Mouse (Mus musculus) CD4-positive, CD25-positive, alpha-beta regulatory T cell (primary cell): ENCODE results near the gene Ash1l. TPM values are rescaled to one million over a fixed set of nuclear protein-coding genes. Genes with fewer than 3 reads are reported as not detected.

Experiments used
- polyA plus RNA-seq: library from polyadenylated mRNA; unstranded; fragments of 100-300 nt; shearing (Covaris generic); gene quantifications from one replicate; pipeline ENCODE4 v1.2.1, GENCODE M21; 2017

Gene Ash1l
- polyA plus RNA-seq, result 34.7 TPM

GRCm38 (mm10) chr3:88950576-88951326 is at the start of gene Ash1l, which contains the start of gene Dap3:
TSS of gene Ash1l (plus strand) at chr3:88950622.
TSS of gene Dap3 (minus strand) at chr3:88951181.

DNA sequence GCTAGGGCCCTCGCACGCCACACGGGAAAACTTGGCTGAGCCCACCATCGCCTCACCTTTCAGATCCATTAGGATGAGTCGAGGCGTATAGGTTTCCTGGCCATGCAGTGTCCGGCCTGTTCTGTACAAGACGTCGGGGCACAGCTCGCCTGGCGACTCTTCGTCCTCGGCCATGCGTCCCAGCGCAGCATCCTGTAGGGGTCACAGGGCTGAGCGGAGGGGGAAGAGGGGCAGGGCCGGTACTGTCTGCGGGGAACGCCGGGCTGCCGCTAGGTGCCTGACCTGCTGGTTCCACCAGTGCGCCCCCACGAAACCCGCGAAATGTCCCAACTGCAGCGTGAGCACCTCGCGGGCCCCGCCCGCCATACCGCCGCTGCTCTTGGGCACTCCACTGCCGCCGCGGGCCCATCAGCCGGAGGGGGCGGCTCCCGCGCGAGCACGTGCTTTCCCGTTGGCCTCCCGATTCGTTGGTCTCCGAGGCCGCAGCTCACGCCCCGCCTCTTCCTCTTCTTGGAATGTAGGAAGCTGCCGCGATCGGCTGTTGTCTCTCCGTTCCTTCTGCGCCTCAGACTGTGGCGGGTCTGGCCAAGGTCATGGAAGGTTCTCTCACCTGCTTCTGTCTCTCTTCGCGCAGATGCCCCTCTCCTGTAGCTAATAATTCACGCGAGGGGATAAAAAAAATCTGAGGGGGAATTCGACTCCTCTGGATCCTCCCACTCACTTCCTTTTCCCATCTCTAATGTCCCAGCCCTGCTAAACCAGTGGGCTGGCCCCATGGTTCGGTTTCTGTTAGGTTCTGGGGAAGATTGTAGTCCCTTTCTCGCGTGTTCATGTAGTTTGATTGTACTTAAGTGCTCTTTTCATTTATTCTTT is 36.7 kb upstream of the Ash1l start, which contains the start of gene Msto1:
Msto1 (minus strand) TSS at position 489 of the 873 bp plus-strand sequence.

DNA sequence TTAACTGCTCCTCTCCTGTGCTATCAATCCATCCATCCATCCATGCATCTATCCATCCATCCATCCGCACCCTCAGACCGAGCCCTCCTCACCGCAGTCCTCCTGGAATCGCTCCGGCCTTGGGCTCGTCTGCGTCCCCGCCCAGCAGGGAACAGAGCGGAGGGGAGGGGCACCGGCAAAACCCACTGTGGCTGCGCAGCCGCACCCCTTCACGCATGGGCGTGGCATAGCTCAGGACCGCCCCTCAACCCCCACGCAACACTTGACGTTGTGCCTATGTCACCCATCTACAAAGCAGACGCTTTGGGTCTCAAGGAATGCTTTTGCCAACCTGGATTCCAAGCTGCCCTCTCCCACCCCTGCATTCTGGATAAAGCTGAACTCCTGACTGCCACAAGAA is 142.8 kb downstream of the Ash1l start, which contains the start of gene Rusc1:
Rusc1 (minus strand) TSS at position 137 of the 400 bp plus-strand sequence.

GRCm38 (mm10) chr3:89100811-89101210 is 150.4 kb downstream of the Ash1l start, which contains the start of gene Gm43738:
TSS of gene Gm43738 (minus strand) at chr3:89101099.

DNA sequence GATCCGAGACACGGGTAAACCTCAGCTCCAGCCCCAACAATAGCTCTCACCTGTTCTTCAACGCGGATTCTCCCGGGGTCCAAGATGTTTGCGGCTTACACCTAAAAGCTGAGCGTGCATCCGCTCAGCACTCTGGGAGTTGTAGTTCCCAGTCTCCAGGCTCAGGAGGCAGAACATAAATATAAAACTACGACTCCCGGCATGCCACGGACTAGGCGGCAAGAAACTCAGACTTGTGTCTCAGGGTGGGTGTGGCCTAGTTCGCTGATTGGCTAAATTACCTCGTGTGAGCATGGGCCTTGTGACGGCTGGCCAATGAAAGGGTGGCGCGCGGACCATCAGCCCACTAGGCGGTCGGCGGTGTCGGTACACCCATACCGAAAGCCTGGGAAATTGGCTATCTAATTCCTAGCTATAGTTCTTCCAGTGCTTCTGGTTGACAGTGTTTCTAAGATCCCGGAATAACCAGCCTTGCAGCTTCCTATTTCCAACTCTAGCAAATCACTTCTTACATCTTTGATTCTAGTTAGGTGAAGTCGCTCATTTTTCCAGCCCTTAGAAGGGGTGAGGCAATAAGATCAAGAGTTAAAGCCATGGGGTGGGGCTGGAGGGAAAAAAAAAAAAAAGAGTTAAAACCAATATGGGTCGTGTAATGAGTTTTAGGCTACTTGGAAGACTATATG is 151.5 kb downstream of the Ash1l start, which contains the start of gene Fdps:
Fdps (minus strand) TSS at position 148 of the 683 bp plus-strand sequence.

Other genes starting within 250 kb of the Ash1l start
- gene Rit1, start 233.8 kb upstream of the Ash1l start, polyA plus RNA-seq, result 49.3 TPM
- 53.3 TPM for gene Syt11, start 175.5 kb upstream of the Ash1l start, polyA plus RNA-seq
- gene Gon4l, start 115.4 kb upstream of the Ash1l start, polyA plus RNA-seq, result 30.4 TPM
- 36.7 TPM for gene Msto1, start 36.6 kb upstream of the Ash1l start, polyA plus RNA-seq
- gene Dap3, start 559 bp downstream of the Ash1l start, polyA plus RNA-seq, result 201 TPM
- 40.5 TPM for gene Rusc1, start 142.7 kb downstream of the Ash1l start, polyA plus RNA-seq
- gene Gm43738, start 150.5 kb downstream of the Ash1l start, polyA plus RNA-seq, result not detected
- 75.6 TPM for gene Fdps, start 151.3 kb downstream of the Ash1l start, polyA plus RNA-seq
- not detected for gene Pklr, start 185.5 kb downstream of the Ash1l start, polyA plus RNA-seq
- gene Hcn3, start 209.6 kb downstream of the Ash1l start, polyA plus RNA-seq, result 2.4 TPM
- gene Clk2, start 214.2 kb downstream of the Ash1l start, polyA plus RNA-seq, result 111 TPM
- gene Scamp3, start 226.9 kb downstream of the Ash1l start, polyA plus RNA-seq, result 268 TPM
- gene Fam189b, start 232.5 kb downstream of the Ash1l start, polyA plus RNA-seq, result 236 TPM